Mouse (Mus musculus) heart, postnatal 0 days (tissue): ENCODE results near the gene Slc12a3. TPM values are rescaled to one million over a fixed set of nuclear protein-coding genes. Genes with fewer than 3 reads are reported as not detected.
A peak's percentile ranks its signal among the peaks of the same experiment; 100 is the strongest.

Source experiments
- ATAC-seq: fragments of 200-750 bp; cut with Nextera tagmentation; 2 replicates; pipeline ENCODE4 v1.8.0; 2017; ENCODE audit warnings: low read depth, moderate number of reproducible peaks, moderate library complexity; ENCODE audit not compliant: insufficient read depth
- DNase-seq: peaks from one replicate; pipeline ENCODE4 v3.0.0-alpha.2; 2016; ENCODE audit warnings: low spot score
- H3K27ac ChIP-seq: fragments of 300-500 bp; sonication (generic); 2 replicates; pipeline ENCODE4 v1.5.1; 2014; ENCODE audit warnings: low read depth, mild to moderate bottlenecking
- H3K27me3 ChIP-seq: fragments of 300-500 bp; sonication (generic); 2 replicates; pipeline ENCODE4 v1.6.1; 2014; ENCODE audit warnings: low read length, mixed read lengths; ENCODE audit not compliant: control insufficient read depth, insufficient read depth
- H3K36me3 ChIP-seq: fragments of 300-500 bp; sonication (generic); replicated peaks from 2 replicates; pipeline ENCODE4 v1.6.1; 2014; ENCODE audit warnings: low read length, mixed read lengths; ENCODE audit not compliant: control insufficient read depth, insufficient read depth
- H3K4me1 ChIP-seq: fragments of 300-500 bp; sonication (generic); 2 replicates; pipeline ENCODE4 v1.6.1; 2014; ENCODE audit warnings: antibody characterized with exemption; ENCODE audit not compliant: control insufficient read depth, insufficient read depth
- H3K4me2 ChIP-seq: fragments of 300-500 bp; sonication (generic); 2 replicates; pipeline ENCODE4 v1.6.1; 2014; ENCODE audit warnings: low read depth, mild to moderate bottlenecking, low read length, moderate library complexity
- H3K4me3 ChIP-seq: fragments of 300-500 bp; sonication (generic); 2 replicates; pipeline ENCODE4 v1.5.1; 2014; ENCODE audit warnings: low read depth, low read length
- H3K9ac ChIP-seq: fragments of 300-500 bp; sonication (generic); replicated peaks from 2 replicates; pipeline ENCODE4 v1.6.1; 2014; ENCODE audit warnings: low read depth, low read length, mixed read lengths
- H3K9me3 ChIP-seq: fragments of 300-500 bp; sonication (generic); replicated peaks from 2 replicates; pipeline ENCODE4 v1.6.1; 2016; ENCODE audit warnings: low read length; ENCODE audit not compliant: control insufficient read depth
- CTCF ChIP-seq: IDR thresholded peaks from 2 replicates; pipeline ENCODE4 v1.5.1; 2016; ENCODE audit warnings: antibody characterized with exemption, control low read depth, low read depth
- EP300 ChIP-seq: IDR thresholded peaks from 2 replicates; pipeline ENCODE4 v1.6.1; 2016; ENCODE audit warnings: antibody characterized with exemption, low read depth
- WGBS: fragments of 180-500 bp; shearing (Covaris S2); extraction: QIAGEN DNeasy Blood & Tissue Kit; methylation state at CpG from one replicate; pipeline ENCODE4 v1.1.7; 2014; 5-methylcytosine and 5-hydroxymethylcytosine counted together
- polyA plus RNA-seq: library from polyadenylated mRNA; unstranded; fragments of >200 nt; fragmentation: Nextera tagmentation; extraction: Ambion mirVana; gene quantifications from 2 replicates; pipeline ENCODE4 v1.2.1, GENCODE M21; 2015
- total RNA-seq: library from RNA; depleted of rRNA; stranded (reverse); fragments of >200 nt; gene quantifications from 2 replicates; pipeline ENCODE4 v1.2.3, GENCODE M21; 2014; ENCODE audit warnings: low replicate concordance

Gene Slc12a3
- total and polyA plus RNA-seq, 2 experiments from 2014 or later: 0.07 TPM; not detected in 1

DNA sequence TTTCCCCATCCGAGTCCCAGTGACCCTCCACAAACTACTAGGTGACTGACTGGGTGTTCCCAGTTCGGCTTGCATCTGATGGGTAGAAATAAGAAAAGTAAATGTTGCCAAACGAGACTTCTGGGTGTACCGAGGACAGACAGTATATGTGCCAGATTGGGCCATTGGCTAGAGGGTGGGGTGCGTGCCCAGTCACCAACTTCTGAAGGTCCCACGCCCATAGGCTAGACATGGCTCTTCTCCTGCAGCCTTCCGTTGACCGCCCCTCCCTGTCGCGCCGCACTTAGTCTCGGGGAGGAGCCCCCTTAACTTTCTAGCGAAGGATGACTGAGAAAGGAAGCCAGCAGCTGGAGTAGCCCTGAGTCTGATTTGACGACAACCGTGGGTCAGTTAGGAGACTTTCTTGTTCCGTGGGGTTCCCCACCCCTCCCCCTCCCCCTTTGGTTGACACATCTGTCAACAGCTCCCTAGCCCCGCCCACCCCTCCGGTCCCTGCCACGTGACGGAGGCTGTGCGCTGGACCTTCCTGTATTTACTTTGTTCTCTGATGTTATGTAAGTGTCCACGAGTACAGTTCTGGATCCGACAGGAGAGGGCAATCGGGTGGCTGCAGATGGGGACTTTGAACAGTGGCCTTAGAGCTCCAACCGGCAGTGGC, 58.2 kb downstream of the Slc12a3 start:
- peak overlapping the region; percentile 70 for H3K4me2 ChIP-seq
- H3K9me3 ChIP-seq: no peaks in the 10 kb centered on the region
- H3K27ac ChIP-seq: peak overlapping the region; percentile 93
- DNase-seq (peak; percentile 90), ATAC-seq (peak; percentile 72)
- no peaks in the 10 kb centered on the region for H3K4me1 ChIP-seq
- H3K4me3 ChIP-seq: peak overlapping the region; percentile 75
- peaks cover 30% of the 10 kb centered on the region for H3K36me3 ChIP-seq
- WGBS: 5% methylated on average over 25 of the region's 25 CpGs
- TF ChIP-seq EP300 (no peak; the same call in 1 of the 2 replicates), CTCF (no peak)
- no peaks in the 10 kb centered on the region for H3K27me3 ChIP-seq
- peak overlapping the region; percentile 79 for H3K9ac ChIP-seq

DNA sequence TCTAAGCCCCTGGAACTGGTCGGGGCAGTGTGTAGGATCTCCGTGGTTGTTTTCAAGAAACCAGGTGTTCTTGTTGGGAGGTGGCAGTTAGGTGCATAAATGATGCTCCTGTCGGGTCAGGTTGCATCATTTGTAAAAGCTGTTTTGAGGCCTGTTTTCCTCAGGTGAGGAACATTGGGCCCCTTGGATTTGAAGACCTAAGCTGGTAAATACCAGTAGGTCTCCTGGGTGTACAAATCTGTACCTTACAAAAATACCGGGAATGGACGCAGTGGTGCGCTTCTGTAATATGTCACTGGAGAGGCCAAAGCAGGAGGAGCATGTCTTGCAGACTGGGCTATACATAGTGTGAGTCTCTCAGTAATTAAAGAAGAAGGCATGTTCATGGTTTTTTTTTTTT, 58.8 kb downstream of the Slc12a3 start:
- Histone ChIP-seq H3K4me2 (peak overlapping the region; percentile 70), H3K9me3 (no peaks in the 10 kb centered on the region), H3K27ac (peak overlapping the region; percentile 93), H3K4me1 (no peaks in the 10 kb centered on the region), H3K36me3 (peaks cover 37% of the 10 kb centered on the region), H3K4me3 (peak overlapping the region; percentile 75), H3K27me3 (no peaks in the 10 kb centered on the region), H3K9ac (peak overlapping the region; percentile 79; the same call in 1 of the 2 replicates)
- DNase-seq (no peak), ATAC-seq (no peak)
- 13% methylated on average over 6 of the region's 6 CpGs for WGBS
- TF ChIP-seq EP300 (no peak), CTCF (no peak)

GRCm38 (mm10) chr8:94389531-94389930, 60.5 kb downstream of the Slc12a3 start:
- no peaks in the 10 kb centered on the region for H3K4me1 ChIP-seq
- no peak overlapping the region for H3K9ac ChIP-seq
- TF ChIP-seq CTCF (no peak), EP300 (no peak)
- H3K4me3 ChIP-seq: no peak overlapping the region
- 83% methylated on average over 6 of the region's 6 CpGs for WGBS
- ATAC-seq (no peak), DNase-seq (no peak)
- no peak overlapping the region for H3K27ac ChIP-seq
- no peak overlapping the region for H3K4me2 ChIP-seq
- peaks cover 52% of the 10 kb centered on the region for H3K36me3 ChIP-seq
- H3K27me3 ChIP-seq: no peaks in the 10 kb centered on the region
- H3K9me3 ChIP-seq: no peaks in the 10 kb centered on the region

GRCm38 (mm10) chr8:94390429-94390828, 61.4 kb downstream of the Slc12a3 start:
- WGBS: 92% methylated on average over 6 of the region's 6 CpGs
- Histone ChIP-seq H3K27me3 (no peaks in the 10 kb centered on the region), H3K4me3 (no peak overlapping the region), H3K9me3 (no peaks in the 10 kb centered on the region), H3K9ac (no peak overlapping the region), H3K27ac (no peak overlapping the region), H3K36me3 (peaks cover 61% of the 10 kb centered on the region), H3K4me2 (no peak overlapping the region), H3K4me1 (no peaks in the 10 kb centered on the region)
- ATAC-seq (no peak), DNase-seq (no peak)
- no peak for TF ChIP-seq EP300
- TF ChIP-seq CTCF: no peak

DNA sequence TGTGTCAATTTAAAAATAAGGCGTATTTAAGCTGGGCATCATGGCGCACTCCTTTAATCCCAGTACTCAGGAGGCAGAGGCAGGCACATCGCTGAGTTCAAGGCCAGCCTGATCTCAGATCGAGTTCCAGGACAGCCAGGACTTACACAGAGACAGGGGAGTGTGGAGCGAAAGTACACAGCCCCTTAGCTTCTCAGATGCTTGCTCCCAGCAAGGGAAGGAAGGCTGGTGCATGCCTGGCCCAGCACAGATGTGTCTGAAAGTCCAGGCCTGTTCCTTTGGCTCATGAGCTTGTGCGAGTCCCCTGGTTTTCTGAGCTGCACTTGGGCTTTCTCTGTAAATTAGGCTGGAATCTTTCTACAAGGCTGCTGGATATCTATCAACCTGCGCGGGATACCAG, 61.9 kb downstream of the Slc12a3 start:
- Histone ChIP-seq H3K27ac (no peak overlapping the region), H3K4me3 (no peak overlapping the region), H3K4me2 (no peak overlapping the region), H3K9me3 (no peaks in the 10 kb centered on the region), H3K9ac (no peak overlapping the region), H3K4me1 (no peaks in the 10 kb centered on the region), H3K27me3 (no peaks in the 10 kb centered on the region), H3K36me3 (peaks cover 66% of the 10 kb centered on the region)
- TF ChIP-seq CTCF (no peak), EP300 (no peak)
- DNase-seq: no peak
- no peak for ATAC-seq
- 96% methylated on average over 8 of the region's 8 CpGs for WGBS

DNA sequence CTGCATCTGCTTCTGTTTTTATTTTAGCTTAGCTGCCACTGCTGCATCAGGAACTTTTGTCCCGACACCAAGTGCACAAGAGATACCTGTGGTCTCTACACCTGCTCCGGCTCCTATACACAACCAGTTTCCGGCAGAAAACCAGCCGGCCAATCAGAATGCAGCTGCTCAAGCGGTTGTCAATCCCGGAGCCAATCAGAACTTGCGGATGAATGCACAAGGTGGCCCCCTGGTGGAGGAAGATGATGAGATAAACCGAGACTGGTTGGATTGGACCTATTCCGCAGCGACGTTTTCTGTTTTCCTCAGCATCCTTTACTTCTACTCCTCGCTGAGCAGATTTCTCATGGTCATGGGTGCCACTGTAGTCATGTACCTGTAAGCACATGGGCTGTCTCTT, 63.1 kb downstream of the Slc12a3 start:
- no peaks in the 10 kb centered on the region for H3K9me3 ChIP-seq
- H3K4me3 ChIP-seq: no peak overlapping the region
- peak overlapping the region; percentile 53; the same call in 1 of the 2 replicates for H3K27ac ChIP-seq
- H3K4me2 ChIP-seq: no peak overlapping the region
- ATAC-seq: no peak
- H3K4me1 ChIP-seq: no peaks in the 10 kb centered on the region
- no peaks in the 10 kb centered on the region for H3K27me3 ChIP-seq
- H3K9ac ChIP-seq: no peak overlapping the region
- TF ChIP-seq CTCF (peak; percentile 28), EP300 (no peak)
- no peak for DNase-seq
- WGBS: 84% methylated on average over 12 of the region's 12 CpGs
- H3K36me3 ChIP-seq: peaks cover 70% of the 10 kb centered on the region
